Mouse (Mus musculus): ENCODE results near the gene Nudt13. TPM values are rescaled to one million over a fixed set of nuclear protein-coding genes. Genes with fewer than 3 reads are reported as not detected.
A peak's percentile ranks its signal among the peaks of the same experiment; 100 is the strongest.

Nudt13 gene
- polyA plus RNA-seq, 1 experiment from 2014 or later, result 10.9 TPM

GRCm38 (mm10) chr14:20258185-20259113 is 36.0 kb upstream of the Nudt13 start:
- Histone ChIP-seq H3K27ac (no peak overlapping the region), H3K27me3 (ENCODE audit: insufficient read depth, low read length) (no peaks in the 10 kb centered on the region), H3K4me1 (replicated peaks; ENCODE audit: insufficient read depth, low read length) (no peaks in the 10 kb centered on the region), H3K4me3 (replicated peaks; ENCODE audit: low read depth, low read length) (no peak overlapping the region), H3K36me3 (ENCODE audit: insufficient read depth, low read length) (no peaks in the 10 kb centered on the region), H3K4me2 (ENCODE audit: low read length) (no peak overlapping the region), H3K9me3 (replicated peaks; ENCODE audit: low read length) (no peaks in the 10 kb centered on the region), H3K9ac (ENCODE audit: low read depth, low read length) (no peak overlapping the region)
- peak; percentile 76 for DNase-seq (ENCODE audit: low spot score)
- ATAC-seq (replicated peaks; ENCODE audit: low FRiP score, low read depth), result peak; percentile 52
- peak; percentile 93 for TF ChIP-seq CTCF (IDR thresholded peaks at IDR 0.05; ENCODE audit: low read depth)
- 45% methylated on average over 8 of the region's 8 CpGs for WGBS

DNA sequence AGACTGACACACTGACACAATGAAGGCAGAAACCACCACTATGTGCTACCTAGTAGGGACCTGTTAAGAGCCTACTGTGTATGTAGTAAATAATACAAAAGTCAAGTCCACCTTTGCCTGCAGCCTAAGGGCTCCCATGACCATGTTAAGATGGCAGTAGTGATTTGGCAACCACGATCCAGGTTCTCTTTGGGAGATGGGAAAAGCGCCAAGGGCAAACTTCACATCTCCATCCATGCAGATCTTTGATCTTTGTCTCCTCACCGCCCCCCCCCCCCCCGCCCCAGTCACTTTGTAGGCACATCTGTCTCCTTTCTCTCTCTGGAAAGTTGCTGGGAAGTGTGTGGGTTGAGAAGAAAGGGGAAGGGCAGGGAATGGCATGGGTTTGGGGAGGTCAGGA is 32.2 kb upstream of the Nudt13 start:
- Histone ChIP-seq H3K27me3 (ENCODE audit: insufficient read depth, low read length) (no peaks in the 10 kb centered on the region), H3K4me1 (replicated peaks; ENCODE audit: insufficient read depth, low read length) (no peaks in the 10 kb centered on the region), H3K36me3 (ENCODE audit: insufficient read depth, low read length) (no peaks in the 10 kb centered on the region), H3K4me2 (ENCODE audit: low read length) (no peak overlapping the region), H3K9ac (ENCODE audit: low read depth, low read length) (no peak overlapping the region), H3K27ac (no peak overlapping the region), H3K9me3 (replicated peaks; ENCODE audit: low read length) (no peaks in the 10 kb centered on the region), H3K4me3 (replicated peaks; ENCODE audit: low read depth, low read length) (no peak overlapping the region)
- TF ChIP-seq CTCF (IDR thresholded peaks at IDR 0.05; ENCODE audit: low read depth), result no peak
- DNase-seq (ENCODE audit: low spot score) (no peak), ATAC-seq (replicated peaks; ENCODE audit: low FRiP score, low read depth) (no peak)
- 72% methylated on average over 3 of the region's 4 CpGs for WGBS

- H3K4me3 ChIP-seq (replicated peaks; ENCODE audit: low read depth, low read length), result no peak overlapping the region
- no peaks in the 10 kb centered on the region for H3K9me3 ChIP-seq (replicated peaks; ENCODE audit: low read length)
- H3K9ac ChIP-seq (ENCODE audit: low read depth, low read length), result no peak overlapping the region
- no peak overlapping the region for H3K27ac ChIP-seq
- DNase-seq (ENCODE audit: low spot score) (no peak), ATAC-seq (replicated peaks; ENCODE audit: low FRiP score, low read depth) (no peak)
- TF ChIP-seq CTCF (IDR thresholded peaks at IDR 0.05; ENCODE audit: low read depth), result no peak
- H3K4me2 ChIP-seq (ENCODE audit: low read length), result no peak overlapping the region
- no peaks in the 10 kb centered on the region for H3K36me3 ChIP-seq (ENCODE audit: insufficient read depth, low read length)
- 73% methylated on average over 6 of the region's 6 CpGs for WGBS
- H3K27me3 ChIP-seq (ENCODE audit: insufficient read depth, low read length), result no peaks in the 10 kb centered on the region
- H3K4me1 ChIP-seq (replicated peaks; ENCODE audit: insufficient read depth, low read length), result no peaks in the 10 kb centered on the region
Measured at GRCm38 (mm10) chr14:20268421-20268820, 26.1 kb upstream of the Nudt13 start.

DNA sequence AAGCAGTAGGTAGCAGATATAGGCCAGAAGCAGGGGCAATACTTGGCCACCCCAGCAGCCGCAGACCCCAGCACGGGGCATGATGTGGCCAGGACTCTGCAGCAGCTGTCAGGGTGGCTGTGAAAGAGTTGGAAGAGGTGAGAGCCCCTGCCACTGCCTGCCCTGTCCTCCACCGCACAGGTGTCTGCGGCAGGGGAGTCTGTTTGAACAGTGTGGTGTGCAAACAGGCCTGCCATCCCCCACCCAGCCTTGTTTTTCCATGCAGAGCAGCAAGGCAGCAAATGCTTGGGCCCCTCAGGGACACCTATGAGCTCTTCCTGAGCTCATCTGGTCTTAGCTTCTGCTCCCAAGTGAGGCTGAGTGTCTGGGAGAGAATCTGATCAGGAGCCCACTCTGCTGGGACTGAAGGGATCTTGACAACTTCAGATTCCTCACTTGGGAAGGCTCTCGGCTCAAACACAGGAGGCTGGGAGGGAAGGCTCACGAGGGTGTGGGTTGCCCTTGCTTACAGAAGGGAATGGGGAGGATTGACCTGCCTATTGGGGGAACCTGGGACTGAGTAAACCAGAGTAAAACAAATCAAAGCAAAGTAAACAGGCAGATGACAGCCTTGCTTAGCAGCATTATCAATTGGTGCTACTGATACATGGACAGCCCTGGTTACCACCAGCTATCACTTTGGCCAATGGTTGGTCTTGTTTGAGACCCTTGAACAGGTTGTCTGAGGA is 25.3 kb upstream of the Nudt13 start, which contains the start of gene Kcnk16:
Gene Kcnk16 (minus strand): TSS at position 118 of the 728 bp plus-strand sequence.
- DNase-seq (ENCODE audit: low spot score) (no peak), ATAC-seq (replicated peaks; ENCODE audit: low FRiP score, low read depth) (no peak)
- H3K4me3 ChIP-seq (replicated peaks; ENCODE audit: low read depth, low read length), result no peak within 1 kb of the TSS
- no peaks in the 10 kb centered on the region for H3K27me3 ChIP-seq (ENCODE audit: insufficient read depth, low read length)
- no peaks in the 10 kb centered on the region for H3K36me3 ChIP-seq (ENCODE audit: insufficient read depth, low read length)
- no peaks in the 10 kb centered on the region for H3K9me3 ChIP-seq (replicated peaks; ENCODE audit: low read length)
- TF ChIP-seq CTCF (IDR thresholded peaks at IDR 0.05; ENCODE audit: low read depth), result no peak
- H3K4me1 ChIP-seq (replicated peaks; ENCODE audit: insufficient read depth, low read length), result no peaks in the 10 kb centered on the region
- H3K9ac ChIP-seq (ENCODE audit: low read depth, low read length), result no peak within 1 kb of the TSS
- no peak within 1 kb of the TSS for H3K27ac ChIP-seq
- WGBS, result 60% methylated on average over 6 of the region's 6 CpGs
- no peak within 1 kb of the TSS for H3K4me2 ChIP-seq (ENCODE audit: low read length)

DNA sequence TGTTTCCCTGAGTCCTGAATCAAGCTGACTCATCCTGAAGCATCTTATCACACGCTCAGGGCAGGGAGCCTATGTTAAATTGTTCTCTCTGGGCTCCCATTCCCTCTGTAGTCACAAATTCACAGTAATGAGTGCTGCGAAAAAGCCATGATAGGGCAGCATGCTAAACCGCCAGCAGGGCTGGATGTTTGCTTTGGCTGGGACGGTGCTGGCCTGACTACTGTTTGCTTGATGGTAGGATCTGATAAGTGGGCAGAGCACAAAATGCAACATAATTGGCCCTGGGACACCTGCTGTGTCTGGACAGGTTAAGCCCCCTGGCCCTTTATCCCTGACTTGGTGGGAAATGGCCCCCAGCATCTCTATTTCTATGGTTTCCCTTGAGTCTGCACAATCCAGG is 3.1 kb upstream of the Nudt13 start:
- Histone ChIP-seq H3K27ac (no peak overlapping the region), H3K4me2 (ENCODE audit: low read length) (no peak overlapping the region), H3K9ac (ENCODE audit: low read depth, low read length) (no peak overlapping the region), H3K4me1 (replicated peaks; ENCODE audit: insufficient read depth, low read length) (0 out of 2 replicates have a peak, but pooled peaks cover 5% of the 10 kb centered on the region), H3K9me3 (replicated peaks; ENCODE audit: low read length) (no peaks in the 10 kb centered on the region), H3K36me3 (ENCODE audit: insufficient read depth, low read length) (no peaks in the 10 kb centered on the region), H3K4me3 (replicated peaks; ENCODE audit: low read depth, low read length) (no peak overlapping the region), H3K27me3 (ENCODE audit: insufficient read depth, low read length) (no peaks in the 10 kb centered on the region)
- no peak for DNase-seq (ENCODE audit: low spot score)
- TF ChIP-seq CTCF (IDR thresholded peaks at IDR 0.05; ENCODE audit: low read depth), result no peak
- ATAC-seq (replicated peaks; ENCODE audit: low FRiP score, low read depth), result no peak
- 57% methylated on average over 4 of the region's 4 CpGs for WGBS

- no peak overlapping the region for H3K27ac ChIP-seq
- H3K9ac ChIP-seq (ENCODE audit: low read depth, low read length), result peak overlapping the region; percentile 52
- H3K4me3 ChIP-seq (replicated peaks; ENCODE audit: low read depth, low read length), result peak overlapping the region; percentile 52
- 38% methylated on average over 8 of the region's 8 CpGs for WGBS
- no peak for TF ChIP-seq CTCF (IDR thresholded peaks at IDR 0.05; ENCODE audit: low read depth)
- H3K9me3 ChIP-seq (replicated peaks; ENCODE audit: low read length), result no peaks in the 10 kb centered on the region
- ATAC-seq (replicated peaks; ENCODE audit: low FRiP score, low read depth) (no peak), DNase-seq (ENCODE audit: low spot score) (peak; percentile 12)
- H3K4me1 ChIP-seq (replicated peaks; ENCODE audit: insufficient read depth, low read length), result 0 out of 2 replicates have a peak, but pooled peaks cover 5% of the 10 kb centered on the region
- no peaks in the 10 kb centered on the region for H3K27me3 ChIP-seq (ENCODE audit: insufficient read depth, low read length)
- peak overlapping the region; percentile 65 for H3K4me2 ChIP-seq (ENCODE audit: low read length)
- H3K36me3 ChIP-seq (ENCODE audit: insufficient read depth, low read length), result no peaks in the 10 kb centered on the region
Measured at GRCm38 (mm10) chr14:20294947-20295346, 450 bp downstream of the Nudt13 start.

Data from kidney, postnatal 0 days (tissue).